Mouse (Mus musculus) G1E (cell line): ENCODE results near the gene Ccdc185.

Source experiments
- CTCF ChIP-seq: IDR thresholded peaks from 2 replicates; pipeline ENCODE4 v1.5.1; 2012; ENCODE audit warnings: low read depth, low read length, inconsistent platforms, mixed read lengths
- GATA1 ChIP-seq: IDR thresholded peaks from 2 replicates; pipeline ENCODE4 v1.6.1; 2012; ENCODE audit warnings: borderline replicate concordance, low read length, inconsistent platforms, mixed read lengths

DNA sequence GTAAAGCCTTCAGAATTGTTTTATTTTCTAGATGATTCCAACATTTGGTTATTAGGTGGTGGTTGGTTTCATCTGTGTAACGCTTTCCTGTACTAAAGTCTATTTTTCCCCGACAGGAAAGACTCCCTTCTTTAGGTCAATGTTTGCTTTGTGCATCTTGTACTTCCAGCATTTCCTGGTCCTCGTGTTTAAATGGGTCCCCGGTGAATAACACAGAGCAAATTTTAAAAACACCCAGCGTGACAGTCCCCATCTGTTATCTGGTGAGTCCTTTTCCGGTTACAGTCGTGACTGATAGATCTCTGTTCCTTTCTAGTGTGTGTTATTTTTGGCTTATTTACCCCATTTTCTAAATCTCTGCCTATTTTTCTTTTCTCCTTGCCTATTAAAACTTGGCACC lies 16.3 kb downstream of the Ccdc185 start:
- TF ChIP-seq CTCF (no peak), GATA1 (no peak)
